Mouse (Mus musculus) gastrocnemius, adult 2 months (tissue): ENCODE measurements around the gene Krt23. TPM values are rescaled to one million over a fixed set of nuclear protein-coding genes. Genes with fewer than 3 reads are reported as not detected.

Experiments used
- DNase-seq: peaks from one replicate; pipeline ENCODE4 v3.0.0; 2022
- H3K27ac ChIP-seq: fragments of 200-600 bp; 2 replicates; pipeline ENCODE4 v1.8.1; 2022; ENCODE audit warnings: mild to moderate bottlenecking
- H3K4me3 ChIP-seq: fragments of 200-600 bp; 2 replicates; pipeline ENCODE4 v1.8.1; 2022; ENCODE audit warnings: mild to moderate bottlenecking, moderate library complexity
- CTCF ChIP-seq: fragments of 200-600 bp; IDR thresholded peaks from 2 replicates; pipeline ENCODE4 v1.8.1; 2022; ENCODE audit warnings: antibody characterized with exemption, mild to moderate bottlenecking, moderate library complexity
- intact Hi-C: fragments of 180-260 bp; cut with DNase I; formaldehyde crosslinking; loops from one replicate; pipeline ENCODE4 v1.15.1; 2025
- total RNA-seq, 2 experiments: library from RNA; stranded (reverse); gene quantifications; 2 replicates each; pipeline ENCODE4 v1.2.3; 2021

The Krt23 gene
- total RNA-seq, 2 experiments from 2014 or later = not detected

- intact Hi-C loops = no loop called here
- Histone ChIP-seq H3K4me3 (no peak overlapping the region), H3K27ac (no peak overlapping the region)
- TF ChIP-seq CTCF = no peak
- DNase-seq = no peak
These were observed 20.5 kb downstream of the Krt23 start for GRCm38 (mm10) chr11:99472405-99472804.

DNA sequence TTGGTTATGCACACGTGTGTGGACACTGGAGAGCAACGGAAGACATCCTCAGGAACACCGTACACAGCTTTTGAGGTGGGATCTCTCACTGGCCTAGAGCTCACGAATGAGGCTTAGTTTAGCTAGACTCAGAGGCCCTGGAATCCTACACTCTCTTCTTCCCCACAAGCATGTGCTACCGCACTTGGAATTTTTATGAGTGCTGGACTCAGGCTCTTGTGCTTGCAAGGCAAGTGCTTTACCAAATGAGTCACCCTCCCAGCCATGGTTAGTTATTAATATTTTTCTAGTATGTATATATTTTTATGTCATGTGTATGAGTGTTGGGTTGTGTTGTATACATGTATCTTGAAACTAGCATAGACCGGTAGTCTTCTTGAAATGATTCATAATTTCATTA lies 21.0 kb downstream of the Krt23 start:
- intact Hi-C loops = no loop called here
- H3K4me3 ChIP-seq = no peak overlapping the region

DNA sequence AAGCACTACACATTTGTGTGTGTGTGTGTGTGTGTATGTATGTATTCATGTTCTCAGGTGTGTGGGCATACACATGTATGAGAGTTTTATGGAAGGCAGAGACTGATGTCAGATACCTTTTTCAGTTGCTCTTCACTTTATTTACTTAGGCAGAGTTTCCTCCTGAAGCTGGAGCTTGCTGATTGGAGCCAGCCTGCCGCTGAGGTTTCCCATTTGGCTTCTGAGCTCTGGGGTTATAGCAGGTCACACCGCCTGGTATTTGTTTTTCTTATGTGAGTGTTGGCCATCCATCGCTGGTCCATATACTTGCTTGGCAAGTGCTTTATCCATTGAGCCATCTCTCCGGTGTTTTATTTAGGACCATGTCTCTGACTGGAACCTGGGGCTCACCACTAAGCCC lies 23.7 kb downstream of the Krt23 start:
- no peak for DNase-seq
- no peak overlapping the region for H3K27ac ChIP-seq
- intact Hi-C loops = loop anchor here (5.0 to 10.0 kb wide), 3 partner anchors 106 to 828 kb away; no protein-coding TSS in a partner anchor
- no peak for TF ChIP-seq CTCF
- H3K4me3 ChIP-seq = no peak overlapping the region

More for the DNA sequence above, 21.0 kb downstream of the Krt23 start:
- TF ChIP-seq CTCF = no peak
- H3K27ac ChIP-seq = no peak overlapping the region
- DNase-seq = no peak

GRCm38 (mm10) chr11:99468566-99468965 lies 24.4 kb downstream of the Krt23 start:
- no peak overlapping the region for H3K27ac ChIP-seq
- no peak overlapping the region for H3K4me3 ChIP-seq
- no peak for DNase-seq
- intact Hi-C loops = loop anchor here (5.0 to 10.0 kb wide), 3 partner anchors 106 to 829 kb away; no protein-coding TSS in a partner anchor
- TF ChIP-seq CTCF = no peak

GRCm38 (mm10) chr11:99466316-99466715 lies 26.6 kb downstream of the Krt23 start:
- no peak for TF ChIP-seq CTCF
- H3K4me3 ChIP-seq = no peak overlapping the region
- H3K27ac ChIP-seq = no peak overlapping the region
- DNase-seq = no peak
- intact Hi-C loops = loop anchor here (5.0 to 10.0 kb wide), 3 partner anchors 108 to 831 kb away; no protein-coding TSS in a partner anchor

- Histone ChIP-seq H3K27ac (no peak overlapping the region), H3K4me3 (no peak overlapping the region)
- peak; percentile 78 for TF ChIP-seq CTCF
- DNase-seq = peak; percentile 71
- intact Hi-C loops = loop anchor here (2.0 to 10.0 kb wide), 5 partner anchors 110 to 832 kb away; no protein-coding TSS in a partner anchor
These were observed 28.1 kb downstream of the Krt23 start for GRCm38 (mm10) chr11:99464836-99465235.

DNA sequence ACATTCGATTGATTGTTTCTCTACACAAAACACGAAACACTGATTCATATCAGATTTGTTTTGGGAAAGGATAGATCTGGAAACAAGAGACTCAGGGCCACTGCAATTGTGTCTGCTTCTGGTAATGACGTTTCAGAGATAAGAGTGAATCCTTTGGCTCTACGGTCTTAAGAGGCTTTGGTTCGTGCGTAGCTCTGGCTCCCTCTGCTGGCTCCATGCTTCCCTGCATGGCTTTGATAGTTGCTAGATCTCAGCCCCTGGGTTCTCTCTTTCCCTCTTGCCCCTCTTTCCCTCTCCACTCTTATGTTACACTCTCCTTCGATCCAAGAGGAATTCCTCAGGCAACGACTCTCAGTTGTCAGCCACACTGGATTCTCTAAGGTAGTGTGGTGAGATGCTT lies 29.8 kb downstream of the Krt23 start:
- Histone ChIP-seq H3K27ac (no peak overlapping the region), H3K4me3 (no peak overlapping the region)
- TF ChIP-seq CTCF = peak; percentile 82
- peak; percentile 57 for DNase-seq
- intact Hi-C loops = loop anchor here (2.0 to 10.0 kb wide), 4 partner anchors 84 to 702 kb away; no protein-coding TSS in a partner anchor

DNA sequence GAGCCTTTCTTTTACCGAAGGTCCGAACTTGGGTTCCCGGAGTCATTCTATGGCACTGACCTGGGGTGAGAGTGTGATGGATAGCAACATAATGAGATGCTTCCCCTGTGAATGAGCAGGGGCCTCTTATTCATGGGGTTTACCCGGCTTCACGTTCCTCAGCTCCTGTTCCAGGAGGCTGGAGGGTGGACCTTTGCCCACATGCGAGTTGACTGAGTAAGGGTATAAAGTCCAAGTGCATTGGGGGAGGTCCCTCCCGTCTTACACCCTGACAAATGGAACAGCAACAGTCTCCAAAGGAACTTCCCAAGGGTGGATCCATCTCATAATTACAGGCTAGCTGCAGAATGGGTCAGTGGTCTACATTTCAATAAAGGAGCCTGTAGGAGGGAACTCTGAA lies 31.2 kb downstream of the Krt23 start:
- H3K4me3 ChIP-seq = no peak overlapping the region
- intact Hi-C loops = loop anchor here (2.0 to 10.0 kb wide), 4 partner anchors 83 to 703 kb away; no protein-coding TSS in a partner anchor
- no peak for DNase-seq
- no peak overlapping the region for H3K27ac ChIP-seq
- no peak for TF ChIP-seq CTCF

DNA sequence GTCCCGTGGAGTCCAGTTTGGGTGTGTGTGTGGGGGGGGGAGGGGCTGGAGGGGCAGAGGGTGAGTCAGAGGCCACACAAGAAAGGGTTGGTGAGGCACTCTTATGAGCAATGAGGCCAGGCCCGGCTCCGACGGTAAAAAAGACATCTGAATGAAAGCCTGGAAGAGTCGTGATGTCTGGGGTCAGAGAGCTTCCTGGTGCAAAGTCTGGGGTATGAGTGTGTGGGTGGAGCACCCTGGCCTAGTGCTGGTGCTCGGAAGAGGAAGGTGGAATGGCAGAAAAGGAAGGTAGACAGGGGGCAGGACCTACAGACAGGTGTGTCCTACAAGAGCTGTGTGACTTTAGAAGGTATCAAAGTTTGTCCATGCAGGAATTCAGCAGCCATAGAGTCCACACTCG lies 34.0 kb downstream of the Krt23 start:
- H3K27ac ChIP-seq = no peak overlapping the region
- H3K4me3 ChIP-seq = no peak overlapping the region
- no peak for DNase-seq
- intact Hi-C loops = no loop called here
- no peak for TF ChIP-seq CTCF

GRCm38 (mm10) chr11:99454759-99455158 lies 38.2 kb downstream of the Krt23 start:
- TF ChIP-seq CTCF = no peak
- intact Hi-C loops = no loop called here

GRCm38 (mm10) chr11:99454044-99454443 lies 38.9 kb downstream of the Krt23 start:
- DNase-seq = no peak
- Histone ChIP-seq H3K27ac (no peak overlapping the region), H3K4me3 (no peak overlapping the region)
- intact Hi-C loops = no loop called here
- no peak for TF ChIP-seq CTCF

More at GRCm38 (mm10) chr11:99454759-99455158, 38.2 kb downstream of the Krt23 start:
- no peak for DNase-seq
- no peak overlapping the region for H3K4me3 ChIP-seq
- no peak overlapping the region for H3K27ac ChIP-seq

DNA sequence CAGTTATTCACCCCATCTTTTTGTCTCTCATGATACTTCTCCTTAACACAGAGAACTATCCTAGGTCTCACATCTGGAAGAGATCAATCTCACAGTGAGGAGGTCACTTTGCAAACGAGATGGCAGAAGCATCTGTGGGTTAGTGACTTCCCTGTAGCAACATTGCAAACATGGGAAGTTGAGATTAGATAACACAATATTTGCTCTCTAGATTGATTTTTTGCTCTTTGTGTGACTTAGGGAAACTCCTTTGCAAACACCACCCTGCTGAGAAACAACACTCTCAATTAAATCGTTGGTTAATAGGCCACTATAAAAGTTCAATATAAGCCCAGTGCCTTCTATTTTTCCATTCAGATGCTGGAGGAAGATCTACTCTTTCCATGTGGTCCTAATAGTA lies 44.2 kb downstream of the Krt23 start:
- DNase-seq = no peak
- no peak overlapping the region for H3K4me3 ChIP-seq
- H3K27ac ChIP-seq = no peak overlapping the region
- no peak for TF ChIP-seq CTCF
- intact Hi-C loops = no loop called here

- no peak for DNase-seq
- Histone ChIP-seq H3K27ac (no peak overlapping the region), H3K4me3 (no peak overlapping the region)
- intact Hi-C loops = no loop called here
- TF ChIP-seq CTCF = no peak
These were observed 51.7 kb downstream of the Krt23 start for GRCm38 (mm10) chr11:99441220-99441619.

GRCm38 (mm10) chr11:99439465-99439864 lies 53.5 kb downstream of the Krt23 start:
- H3K4me3 ChIP-seq = no peak overlapping the region
- no peak overlapping the region for H3K27ac ChIP-seq
- intact Hi-C loops = no loop called here
- no peak for TF ChIP-seq CTCF
- DNase-seq = no peak
